Mouse (Mus musculus) spleen, postnatal 14 days (tissue): ENCODE results near the gene Wdr1.
A peak's percentile ranks its signal among the peaks of the same experiment; 100 is the strongest.
"Not testable (repeated sequence)": the region's sequence is repeated elsewhere in the genome, so short reads cannot be mapped to it uniquely, and the experiment has no call there.

ENCODE experiments used
- DNase-seq, 2 experiments: peaks; one replicate each; pipeline ENCODE4 v3.0.0; 2021 to 2022; ENCODE audit warnings: low spot score in 2 of 2

Gene Wdr1

DNA sequence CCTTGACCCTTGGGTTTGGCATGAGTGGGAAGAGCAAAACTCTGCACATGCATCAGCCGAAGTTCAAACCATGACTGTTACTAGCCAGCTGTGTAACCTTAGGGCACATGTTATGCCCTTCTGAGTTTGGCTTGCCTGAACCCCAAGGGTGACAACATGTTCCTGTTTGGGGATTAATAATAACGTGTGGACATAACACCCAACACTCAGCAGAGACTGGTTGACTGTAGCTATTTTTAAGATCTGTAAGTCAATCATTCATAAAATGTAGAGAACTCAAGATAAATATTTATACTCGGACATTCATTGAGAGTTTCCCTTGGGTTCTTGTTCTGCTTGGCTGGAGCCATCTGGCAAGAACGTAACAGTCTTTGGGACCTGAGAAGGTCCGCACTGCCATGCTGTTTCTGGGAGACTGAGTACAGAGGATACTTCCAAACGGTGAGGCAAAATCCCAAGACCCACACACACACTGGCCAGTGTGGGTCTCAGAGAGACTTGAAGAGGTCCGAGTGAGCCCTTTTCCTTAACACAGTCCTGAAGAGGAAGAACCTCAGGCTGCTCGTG lies 66.4 kb downstream of the Wdr1 start:
- DNase-seq = no peak

DNA sequence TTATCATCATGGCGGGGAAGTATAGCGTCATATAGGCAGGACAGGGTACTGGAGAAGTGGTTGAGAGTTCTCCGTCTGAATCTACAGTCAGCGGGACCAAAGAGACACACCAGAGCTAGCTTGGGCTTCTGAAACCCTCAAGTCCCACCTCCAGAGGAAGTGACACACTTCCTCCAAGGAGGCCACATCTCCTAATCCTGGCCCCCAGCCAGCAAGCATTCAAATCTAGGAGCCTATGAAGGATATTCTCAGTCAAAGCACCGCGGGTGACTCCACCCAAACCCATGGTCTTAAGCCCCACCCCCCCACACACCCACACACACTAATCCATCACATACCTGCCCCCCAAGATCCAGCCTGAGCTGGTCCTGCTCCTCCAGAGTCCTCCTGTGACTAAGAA lies 69.1 kb downstream of the Wdr1 start:
- no peak for DNase-seq

DNA sequence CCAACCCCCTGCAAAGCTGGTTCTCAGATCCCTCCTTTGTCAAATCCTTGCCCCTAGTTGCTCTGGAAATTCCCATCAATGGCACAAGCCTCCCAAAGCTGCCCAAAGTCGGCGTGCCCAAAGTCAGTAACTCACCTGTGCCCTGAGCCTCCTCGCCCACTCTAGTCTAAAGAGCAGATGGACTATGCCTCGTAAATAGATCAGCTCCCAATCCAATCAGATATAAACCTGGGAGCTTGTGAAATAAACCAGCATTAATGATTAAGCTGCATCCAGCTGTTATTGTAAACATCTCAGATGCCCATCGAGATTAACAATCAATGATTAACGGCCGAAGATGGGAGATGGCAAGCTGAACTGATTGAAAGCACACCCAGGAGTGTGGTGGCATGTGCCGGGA lies 71.3 kb downstream of the Wdr1 start:
- DNase-seq = no peak

DNA sequence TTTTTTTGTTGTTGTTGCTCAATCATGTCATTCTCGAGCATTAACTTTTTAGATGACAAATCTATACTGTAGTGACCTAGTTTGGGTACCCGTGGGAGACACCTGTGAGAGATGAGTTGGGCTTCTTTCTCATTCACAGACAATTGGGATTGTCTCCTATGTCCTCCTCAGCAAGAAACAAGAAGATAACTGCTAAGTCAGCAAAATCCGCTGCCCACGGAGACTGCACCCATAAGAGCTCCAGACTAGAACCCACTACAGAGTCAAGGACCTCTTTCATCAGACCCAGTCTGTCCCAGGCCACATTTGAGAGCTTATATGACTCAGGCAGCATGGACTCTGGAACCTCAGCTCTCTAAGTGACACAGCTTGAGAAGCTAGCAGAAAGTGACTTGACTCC lies 73.3 kb downstream of the Wdr1 start:
- no peak for DNase-seq

DNA sequence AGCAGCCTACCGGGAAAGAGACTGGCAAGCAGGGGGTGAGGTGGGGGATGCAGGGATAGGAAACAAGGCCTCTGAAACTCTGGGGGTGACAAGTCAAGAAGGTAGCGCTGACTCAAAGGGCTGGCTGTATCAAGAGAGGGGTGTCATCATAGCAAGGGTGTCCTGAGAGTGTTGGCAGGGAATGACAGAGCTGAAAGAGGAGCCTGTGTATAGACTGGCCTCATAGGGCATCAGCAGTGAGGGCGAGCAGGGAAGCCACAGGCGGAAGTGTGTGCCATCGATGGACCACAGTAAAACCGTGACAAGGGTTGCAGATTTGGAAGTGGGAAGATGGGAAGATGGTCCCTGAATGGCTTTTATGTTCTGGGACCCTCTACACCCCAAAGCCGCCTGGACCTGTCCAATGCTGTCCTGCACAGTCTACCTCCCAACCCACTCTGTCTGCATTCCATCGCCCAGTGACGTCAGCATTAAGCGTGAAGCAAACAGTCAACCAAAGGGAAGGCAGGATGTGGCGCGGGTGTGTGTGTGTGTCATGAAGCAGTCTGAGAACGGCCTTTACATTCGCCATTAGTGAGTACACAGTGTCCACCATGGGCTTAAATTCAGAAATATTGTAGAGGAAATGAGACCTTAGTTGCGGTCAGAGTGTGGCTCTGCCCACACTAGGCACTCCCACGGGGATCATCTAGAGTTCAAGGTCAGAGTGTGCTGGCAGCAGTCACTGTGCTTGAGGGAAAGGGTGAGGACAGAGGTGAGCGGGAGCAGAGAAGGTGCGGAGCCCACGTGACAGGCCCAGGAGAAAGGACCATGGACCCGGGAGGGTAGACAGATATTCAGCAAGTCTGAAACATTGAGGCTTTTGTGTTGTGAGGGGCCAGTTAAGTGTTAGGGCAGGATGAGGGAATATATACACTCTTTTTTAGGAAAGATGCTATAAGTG lies 74.1 kb downstream of the Wdr1 start:
- no peak for DNase-seq

DNA sequence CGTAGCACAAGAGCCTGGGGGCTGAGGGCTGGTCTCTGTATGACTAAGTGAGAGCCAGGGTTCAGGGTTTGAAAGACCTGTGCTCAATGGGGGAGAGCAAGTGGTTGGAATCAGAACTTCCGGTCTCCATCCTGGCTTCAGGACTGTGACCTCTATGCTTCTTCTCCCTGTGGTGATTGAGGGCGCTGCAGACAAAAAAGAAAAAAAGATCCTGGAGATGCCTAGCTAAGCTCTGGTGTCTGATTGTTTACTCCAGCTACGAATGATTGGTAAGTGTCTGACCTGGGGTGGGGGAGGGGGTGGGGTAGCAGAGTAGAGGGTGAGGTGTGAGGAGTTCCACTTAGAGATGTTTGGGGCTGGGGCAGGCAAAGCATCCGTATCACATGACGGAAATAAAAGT lies 75.0 kb downstream of the Wdr1 start:
- no peak for DNase-seq

DNA sequence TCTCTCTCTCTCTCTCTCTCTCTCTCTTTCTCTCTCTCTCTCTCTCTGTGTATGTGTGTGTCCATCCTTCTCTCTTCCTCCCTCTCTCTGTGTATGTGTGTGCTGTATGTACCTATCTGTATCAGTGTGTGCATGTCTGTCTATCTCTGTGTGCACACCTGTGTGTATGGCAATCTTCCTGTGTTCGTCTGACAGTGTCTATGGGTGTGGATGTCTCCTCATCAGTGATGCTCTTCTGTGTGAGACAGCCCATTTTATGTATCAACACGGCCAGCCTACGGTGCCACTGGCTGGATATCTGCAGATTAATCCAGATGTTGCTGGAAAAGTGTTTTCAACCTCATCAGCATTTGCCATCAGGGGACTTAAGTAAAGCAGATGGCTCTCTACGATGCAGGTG lies 75.8 kb downstream of the Wdr1 start:
- DNase-seq = no peak

DNA sequence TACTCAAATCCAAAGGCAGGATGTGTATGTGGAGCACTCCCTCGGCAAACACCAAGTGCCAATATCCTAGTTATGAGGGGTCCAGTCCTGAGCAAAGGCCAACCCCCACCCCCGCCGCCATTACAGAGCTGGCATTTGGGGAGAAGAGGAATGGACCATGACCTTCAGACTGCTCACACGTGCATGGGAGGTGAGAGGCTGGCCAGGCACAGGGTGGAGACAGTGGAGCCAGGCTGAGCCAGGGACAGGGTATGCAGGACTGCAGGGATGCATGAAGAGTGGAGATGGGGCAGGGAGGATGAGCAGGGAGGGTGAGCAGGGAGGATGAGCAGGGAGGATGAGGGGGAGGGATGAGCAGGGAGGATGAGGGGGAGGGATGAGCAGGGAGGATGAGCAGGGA lies 77.1 kb downstream of the Wdr1 start:
- no peak for DNase-seq

DNA sequence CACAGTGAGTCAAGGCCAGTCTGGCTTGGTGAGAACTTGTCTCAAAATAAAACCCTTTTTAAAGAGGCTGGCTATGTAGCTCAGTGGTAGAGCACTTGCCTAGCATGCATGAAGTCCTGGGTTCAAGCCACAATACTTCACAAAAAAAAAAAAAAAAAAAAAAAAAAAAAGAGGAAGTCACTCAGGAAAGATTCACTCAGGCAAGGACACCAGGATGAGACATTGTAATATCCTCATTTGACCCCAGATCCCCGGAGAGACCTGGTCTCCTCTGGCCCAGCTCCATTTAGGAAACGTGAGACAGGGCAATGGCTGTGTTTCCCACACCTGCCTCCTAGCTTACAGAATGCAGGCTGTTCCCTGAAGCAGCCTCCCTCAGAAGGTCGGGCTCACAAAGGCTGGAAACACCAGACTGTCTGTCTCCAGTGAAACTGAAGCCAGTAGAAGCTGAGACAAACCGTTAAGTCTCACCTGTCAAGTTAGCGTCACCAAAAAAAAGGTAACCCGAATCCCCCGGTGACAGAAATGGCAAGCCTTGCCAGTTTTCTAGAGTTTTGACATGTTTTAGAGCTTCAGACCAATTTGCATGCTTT lies 79.4 kb downstream of the Wdr1 start:
- no peak for DNase-seq

DNA sequence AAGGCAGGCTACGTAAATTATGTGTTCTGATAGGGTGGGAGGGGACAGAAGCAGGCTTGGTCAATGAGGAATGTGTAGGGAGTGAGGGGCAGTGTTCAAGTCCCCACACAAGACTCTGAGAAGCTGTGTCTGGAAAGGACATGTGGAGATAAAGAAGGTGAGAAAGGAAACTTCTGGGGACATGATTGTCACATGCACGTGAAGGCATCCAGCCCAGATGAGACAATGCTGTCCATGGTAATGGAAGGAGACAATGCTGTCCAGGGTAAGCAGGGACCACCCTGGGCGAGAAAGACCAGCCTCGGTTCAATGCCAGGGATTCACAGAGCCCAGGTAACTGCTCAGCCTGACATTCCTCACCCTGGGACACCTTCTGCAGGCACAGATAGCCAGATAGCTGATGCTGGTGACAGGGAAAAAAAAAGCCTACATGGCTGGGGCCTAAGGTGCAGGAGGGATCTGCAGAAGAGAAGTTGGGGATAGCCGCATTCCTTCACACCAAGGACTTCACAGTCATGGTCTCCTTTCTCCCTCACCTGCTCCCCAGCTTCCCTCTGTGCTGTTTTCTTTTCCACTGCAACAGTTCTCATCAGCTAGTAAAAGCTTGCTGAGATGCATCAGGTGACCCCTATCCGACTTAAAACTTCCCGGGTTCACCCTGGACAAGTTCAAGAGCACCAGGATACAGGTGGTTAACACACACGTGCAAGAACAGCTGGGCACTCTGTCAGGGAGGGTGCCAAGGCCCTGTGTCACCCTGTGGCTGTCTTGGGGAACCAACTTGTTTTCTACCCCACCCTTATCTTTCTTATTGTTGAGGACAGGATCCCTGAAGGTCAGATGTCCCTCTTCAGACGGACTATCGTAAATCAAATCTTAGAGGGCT lies 82.0 kb downstream of the Wdr1 start:
- DNase-seq = no peak

DNA sequence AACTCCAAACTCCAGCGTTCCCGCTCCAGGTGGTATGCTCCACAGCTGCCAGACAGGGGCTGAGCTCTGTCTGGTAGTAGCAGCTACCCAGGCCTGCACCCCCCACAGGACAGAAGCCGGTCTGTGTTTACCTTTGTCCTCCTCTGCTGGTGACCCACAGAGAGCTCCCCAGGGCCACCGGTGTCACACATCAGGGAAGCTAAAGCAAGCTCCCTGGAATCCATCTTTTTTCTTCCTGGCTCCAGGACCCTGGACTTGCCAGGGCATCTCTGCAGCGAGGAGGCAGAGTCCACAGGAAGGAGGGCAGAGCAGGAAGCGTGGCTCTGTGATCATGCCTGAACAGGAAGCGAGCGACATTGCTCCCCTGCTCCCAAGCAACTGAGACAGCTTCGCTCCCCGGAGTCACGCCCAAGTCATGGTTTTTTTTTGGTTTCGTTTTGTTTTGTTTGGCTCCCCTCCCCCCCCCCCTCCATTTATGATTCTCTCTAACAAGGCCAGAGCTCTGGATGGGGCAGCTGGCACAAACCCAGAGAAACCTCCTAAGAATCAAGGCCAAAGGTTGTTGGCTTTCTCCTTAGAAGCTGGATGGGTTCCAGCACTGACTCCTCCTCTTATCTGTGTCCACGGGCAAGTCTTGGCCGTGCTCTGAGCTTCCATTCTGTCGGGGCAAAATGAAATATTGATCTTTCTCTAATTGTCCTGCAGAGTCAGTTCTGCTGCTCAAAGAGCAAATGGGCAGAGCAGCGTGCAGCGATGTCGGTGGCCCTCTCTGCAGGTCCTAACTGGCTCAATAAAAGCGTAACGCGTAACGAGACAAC lies 82.9 kb downstream of the Wdr1 start:
- no peak for DNase-seq

DNA sequence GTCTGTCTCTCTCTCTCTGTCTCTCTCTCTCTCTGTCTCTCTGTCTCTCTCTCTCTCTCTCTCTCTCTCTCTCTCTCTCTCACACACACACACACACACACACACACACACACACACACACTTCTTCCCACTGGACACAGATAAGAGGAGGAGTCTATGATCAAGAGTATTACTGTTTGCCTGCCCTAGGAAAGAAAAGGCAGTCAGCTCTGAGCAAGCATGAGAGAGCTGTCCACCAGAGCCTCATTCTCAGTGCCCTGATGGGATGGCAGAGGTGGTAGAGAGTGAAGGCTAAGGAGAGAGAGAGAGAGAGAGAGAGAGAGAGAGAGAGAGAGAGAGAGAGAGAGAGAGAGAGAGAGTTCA lies 83.5 kb downstream of the Wdr1 start:
- DNase-seq = not testable (repeated sequence)

DNA sequence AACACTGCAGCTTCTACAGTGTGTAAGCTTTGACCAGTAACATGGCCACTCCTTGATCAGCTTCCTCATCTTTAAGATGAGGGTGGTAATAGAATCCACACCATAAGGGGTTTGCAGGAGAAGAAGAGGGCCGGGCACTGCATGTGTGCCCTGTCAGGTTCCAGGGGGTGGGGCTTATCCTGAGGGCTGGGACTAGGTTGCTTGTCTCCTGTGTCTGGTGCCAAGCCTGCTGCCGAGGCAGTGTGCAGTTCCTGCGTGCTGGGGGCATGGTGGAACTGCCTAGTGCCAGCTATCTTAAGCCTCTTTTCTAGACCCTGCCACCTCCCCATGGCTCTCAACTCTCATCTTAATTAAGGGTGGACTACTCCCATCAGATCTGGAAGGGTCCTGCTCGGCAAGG lies 84.0 kb downstream of the Wdr1 start:
- DNase-seq = no peak

DNA sequence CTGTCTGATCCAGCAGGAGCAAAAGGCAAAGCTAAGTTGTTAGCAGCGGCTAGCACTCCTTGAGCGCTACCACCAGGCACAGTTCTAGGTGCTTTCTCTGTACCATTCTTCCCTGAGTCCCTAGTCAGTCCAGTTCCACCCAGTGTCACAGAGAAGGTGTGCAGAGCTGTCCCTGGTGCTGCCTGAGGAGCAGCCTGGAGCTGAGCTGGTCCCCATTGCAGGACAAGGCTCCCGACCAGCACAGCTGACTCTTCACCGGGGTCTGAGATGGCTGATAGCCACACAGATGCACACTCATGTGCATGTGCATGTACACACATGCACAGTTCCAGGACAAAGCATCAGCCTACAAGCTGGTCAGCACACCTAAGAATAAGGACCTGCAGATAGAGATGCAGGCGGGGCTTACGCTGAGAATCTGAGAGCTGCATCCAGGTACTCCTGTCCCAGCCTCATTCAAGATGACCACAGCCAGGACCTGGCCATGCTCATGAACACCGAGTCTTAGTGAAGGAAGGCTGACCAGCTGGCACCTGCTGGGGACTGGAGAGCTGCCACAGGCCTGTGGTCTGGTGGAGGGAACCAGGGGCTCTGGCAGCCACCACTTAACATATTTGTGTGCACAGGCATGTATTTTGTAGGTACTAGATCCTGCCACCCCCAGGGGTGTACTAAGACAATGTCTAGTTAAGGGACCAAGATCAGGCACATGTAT lies 85.1 kb downstream of the Wdr1 start:
- DNase-seq = no peak

DNA sequence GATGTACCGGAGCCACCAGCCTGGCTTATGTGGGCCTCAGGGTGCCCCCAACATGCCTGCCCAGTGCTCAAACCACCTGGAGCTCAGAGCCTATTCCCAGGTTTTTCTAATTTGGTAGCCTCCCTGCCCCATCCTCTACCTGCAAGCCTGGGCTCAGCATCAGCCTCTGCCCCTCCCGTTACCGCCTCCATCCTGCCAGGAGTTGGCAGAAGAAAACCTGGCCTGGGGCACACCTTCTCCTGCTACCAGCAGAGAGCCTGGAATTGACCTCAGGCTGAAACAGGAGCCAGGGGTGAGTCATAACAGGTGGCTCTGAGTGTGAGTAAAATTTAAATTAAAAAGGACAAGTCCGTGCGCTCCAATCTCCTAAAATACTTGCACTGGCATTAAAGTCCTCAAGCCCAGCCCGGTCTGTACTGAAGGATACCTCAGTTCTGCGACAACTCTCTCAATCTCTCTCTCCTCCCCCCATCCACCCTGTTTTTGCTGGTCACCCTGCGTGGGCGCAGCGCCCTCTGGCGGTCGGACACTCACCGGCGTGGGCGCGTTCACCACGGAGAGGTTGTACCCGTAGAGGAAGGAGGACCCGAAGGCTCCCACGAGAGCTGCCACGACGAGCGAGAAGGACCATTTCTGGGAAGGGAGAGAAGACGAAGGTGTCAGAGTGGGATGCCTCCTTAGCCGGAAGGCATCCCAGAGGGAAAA lies 86.0 kb downstream of the Wdr1 start:
- peak in 1 of 2 experiments; percentile 38 for DNase-seq
